Mouse (Mus musculus) adrenal gland, postnatal 0 days (tissue): ENCODE results near the gene Surf6. TPM values are rescaled to one million over a fixed set of nuclear protein-coding genes. Genes with fewer than 3 reads are reported as not detected.

Experiments used
- polyA plus RNA-seq: library from polyadenylated mRNA; unstranded; fragments of >200 nt; fragmentation: Nextera tagmentation; extraction: Ambion mirVana; gene quantifications from 2 replicates; pipeline ENCODE4 v1.2.1, GENCODE M21; 2015

The Surf6 gene
- polyA plus RNA-seq: 13.0 and 15.4 TPM in 2 replicates

DNA sequence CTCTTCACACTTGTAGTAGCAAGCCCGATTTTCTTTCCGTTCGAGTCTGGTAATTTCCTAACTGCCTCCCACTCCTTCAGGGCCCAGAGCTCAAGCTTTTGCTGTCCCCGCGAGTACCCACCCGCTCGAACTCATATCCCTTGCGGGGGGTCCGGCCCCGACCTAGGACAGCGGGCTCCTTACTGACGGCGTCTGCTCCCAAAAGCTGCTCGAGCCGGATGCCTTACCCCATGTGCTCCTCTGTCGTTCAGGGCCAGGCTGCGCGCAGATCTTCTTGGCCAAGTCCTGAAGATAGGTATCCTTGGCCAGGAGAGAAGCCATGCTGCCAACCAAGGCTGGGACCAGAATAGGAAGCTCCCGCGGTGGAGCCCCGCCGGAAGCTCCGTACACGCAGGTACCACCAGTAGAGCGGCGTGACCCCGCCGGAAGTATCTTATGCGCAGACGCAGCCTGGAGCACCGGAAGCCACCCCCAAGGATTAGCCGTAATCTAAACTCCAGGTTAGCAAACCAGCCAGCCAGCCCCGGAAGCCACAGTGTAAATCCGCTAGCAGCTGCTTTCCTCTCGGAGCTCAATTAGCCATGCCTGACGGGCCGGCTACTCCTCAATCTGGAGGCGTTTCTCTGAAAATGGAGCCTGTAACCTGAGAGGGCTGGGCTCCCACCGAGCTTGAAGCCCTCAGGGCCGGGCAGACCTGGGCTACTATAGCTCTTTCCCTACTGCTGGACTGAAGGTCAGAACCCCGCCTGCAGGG is at the start of gene Surf6:
Surf6 (minus strand) TSS at position 413 of the 754 bp plus-strand sequence.

DNA sequence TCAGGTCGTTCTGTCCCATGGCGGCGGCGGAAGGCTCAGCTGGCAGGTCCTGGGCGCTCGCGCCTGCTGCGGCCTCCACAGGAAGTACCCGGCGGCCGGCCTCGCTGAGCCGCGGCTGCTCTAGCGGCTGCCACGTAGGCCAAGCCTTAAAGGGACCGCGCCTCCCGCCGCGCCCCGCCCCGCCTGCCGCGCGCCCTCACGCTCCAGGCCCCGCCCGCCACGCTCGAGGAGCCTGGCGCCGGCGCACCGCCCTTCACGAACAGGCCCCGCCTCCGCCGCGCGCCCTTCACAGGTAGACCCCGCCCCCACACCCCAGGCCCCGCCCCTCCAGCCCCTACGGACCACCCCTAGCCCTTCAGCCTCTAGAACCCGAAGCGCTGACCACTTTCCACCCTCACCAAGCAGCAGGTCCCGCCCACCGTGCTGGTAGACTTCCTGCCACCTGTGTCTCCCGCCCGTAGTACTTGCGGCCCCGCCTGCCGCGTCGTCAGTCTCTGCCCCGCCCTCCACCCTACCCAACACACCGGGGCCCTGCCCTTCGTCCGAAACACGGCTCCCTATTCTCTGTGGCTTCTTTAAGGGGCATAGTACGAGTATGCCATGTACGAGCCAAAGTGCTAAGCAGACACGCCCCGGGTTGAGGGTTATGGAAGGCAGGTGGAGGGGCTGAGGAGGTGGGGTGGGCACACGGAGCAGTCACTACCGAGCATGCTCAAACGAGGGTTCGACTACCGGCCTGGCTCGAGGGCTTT is 30.8 kb upstream of the Surf6 start, which contains the start of the genes Surf4 and Stkld1:
Surf4 (minus strand) TSS at position 625 of the 752 bp plus-strand sequence.
Stkld1 (plus strand) TSS at position 744 of the 752 bp plus-strand sequence.

DNA sequence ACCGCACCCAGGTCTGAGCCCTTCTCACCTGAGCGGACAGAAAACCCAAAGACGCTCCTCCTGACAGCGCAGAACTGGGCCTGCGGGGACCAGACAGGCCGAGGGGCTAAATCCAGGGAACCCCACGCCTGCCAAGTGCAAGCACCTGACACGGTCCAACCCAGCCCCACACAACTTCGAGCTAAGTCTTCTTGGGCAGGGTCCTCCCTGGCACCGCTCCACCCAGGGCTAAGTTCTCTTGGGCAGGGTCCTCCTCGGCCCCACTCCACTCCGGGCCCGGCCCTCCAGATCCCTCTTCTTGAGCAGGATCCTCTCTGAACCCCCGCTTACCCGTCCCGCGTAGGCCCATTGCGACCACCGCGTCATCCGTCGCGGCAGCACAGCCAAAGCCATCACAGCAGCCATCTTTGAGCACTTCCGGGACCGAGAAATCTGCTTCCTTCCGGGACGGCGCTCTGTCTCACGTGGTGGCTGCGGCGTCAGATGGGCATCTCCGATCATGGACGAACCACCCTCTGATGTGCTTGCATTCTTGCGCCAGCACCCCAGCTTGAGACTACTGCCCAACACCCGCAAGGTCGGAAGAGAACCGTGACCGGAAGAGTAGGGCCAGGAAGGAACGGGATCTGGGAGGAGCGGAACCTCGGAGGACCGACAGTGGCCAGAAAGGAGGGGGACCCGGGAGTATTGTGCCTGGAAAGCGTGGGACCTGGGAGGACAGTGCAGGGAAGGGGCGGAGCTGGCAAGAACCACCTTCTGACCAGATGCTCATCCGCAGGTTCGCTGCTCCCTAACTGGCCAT is 13.4 kb upstream of the Surf6 start, which contains the start of the genes Surf2 and Surf1:
Surf2 (plus strand) TSS at position 441 of the 802 bp plus-strand sequence.
Surf1 (minus strand) TSS at position 604 of the 802 bp plus-strand sequence.

DNA sequence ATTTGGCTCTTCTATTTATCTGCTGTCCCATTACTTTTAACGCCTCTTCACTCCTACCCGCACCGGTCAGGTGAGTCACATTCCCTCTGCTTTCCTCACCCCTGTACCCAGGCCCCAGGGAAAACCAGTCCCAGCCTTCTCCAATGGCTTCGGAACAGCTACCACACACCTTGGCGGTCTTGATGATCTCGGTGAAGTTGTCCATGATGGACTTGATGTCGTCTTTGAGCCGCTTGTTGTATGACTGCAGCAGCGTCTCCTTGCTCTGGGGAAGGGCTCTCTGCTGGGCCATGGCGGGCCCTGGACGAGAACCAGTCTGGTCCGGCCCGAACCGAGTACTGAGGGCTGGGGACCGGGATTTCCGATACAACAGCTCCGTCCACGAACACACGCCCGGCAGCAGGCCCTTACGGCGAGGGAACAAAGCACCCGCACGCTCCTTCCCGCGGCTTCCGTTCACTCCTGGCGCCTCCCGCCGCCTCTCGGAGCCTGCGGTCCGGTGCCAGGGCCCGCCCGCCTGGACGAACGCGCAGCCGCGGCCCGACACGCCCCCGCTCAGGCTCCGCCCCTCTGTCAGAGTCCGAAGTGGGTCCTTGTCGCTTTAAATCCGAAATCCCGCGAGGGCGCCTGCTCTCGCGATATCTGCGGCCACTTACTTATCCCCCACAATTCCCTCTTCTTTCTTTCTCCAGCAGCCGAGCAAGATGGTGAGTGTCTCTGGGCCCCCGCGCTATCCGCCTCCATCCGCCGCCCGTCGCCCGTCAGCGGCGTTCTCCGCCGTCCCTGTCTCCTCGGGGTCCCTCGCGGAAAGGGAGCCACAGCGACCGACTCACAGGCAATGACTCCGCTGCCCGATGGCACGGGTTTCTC is 7.7 kb upstream of the Surf6 start, which contains the start of the genes Med22 and Rpl7a:
Med22 (minus strand) TSS at position 554 of the 870 bp plus-strand sequence.
Rpl7a (plus strand) TSS at position 641 of the 870 bp plus-strand sequence.

DNA sequence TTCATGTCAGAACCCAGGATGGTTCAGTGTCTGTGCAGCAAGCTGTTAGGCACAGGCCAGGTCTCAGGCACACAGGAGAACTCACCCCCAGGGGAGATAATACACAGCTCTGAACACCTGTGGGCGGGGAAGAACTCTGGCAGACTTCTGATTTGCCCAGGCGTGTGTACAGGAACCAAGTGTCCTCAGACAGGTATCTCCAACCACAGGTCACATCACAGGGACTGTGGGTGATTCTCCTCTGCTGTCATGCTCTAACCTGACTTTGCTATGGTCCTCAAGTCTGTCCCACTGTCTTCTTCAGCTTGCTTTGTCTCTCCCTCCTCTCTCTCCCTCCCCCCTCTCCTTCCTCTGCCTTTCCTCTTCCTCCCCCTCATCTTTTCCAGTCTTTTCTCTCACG is 37.8 kb downstream of the Surf6 start, which contains the start of gene Abo:
Abo (minus strand) TSS at position 101 of the 400 bp plus-strand sequence.

Other genes with a start within 250 kb of the Surf6 start
- not detected in 2 replicates for gene Lcn4, start 231.6 kb downstream of the Surf6 start, polyA plus RNA-seq
- not detected in 2 replicates for gene Abo, start 37.9 kb downstream of the Surf6 start, polyA plus RNA-seq
- 34.2 and 35.7 TPM in 2 replicates for gene Med22, start 7.8 kb upstream of the Surf6 start, polyA plus RNA-seq
- 413 and 440 TPM in 2 replicates for gene Rpl7a, start 7.9 kb upstream of the Surf6 start, polyA plus RNA-seq
- 41.6 and 57.7 TPM in 2 replicates for gene Surf2, start 13.5 kb upstream of the Surf6 start, polyA plus RNA-seq
- 95.5 and 103 TPM in 2 replicates for gene Surf1, start 13.7 kb upstream of the Surf6 start, polyA plus RNA-seq
- 122 and 190 TPM in 2 replicates for gene Surf4, start 31.0 kb upstream of the Surf6 start, polyA plus RNA-seq
- gene Stkld1, start 31.2 kb upstream of the Surf6 start, polyA plus RNA-seq: 0.15 TPM in 1 of 2 replicates, not detected in the other
- 18.0 and 23.2 TPM in 2 replicates for gene Rexo4, start 61.5 kb upstream of the Surf6 start, polyA plus RNA-seq
- 0.17 and 0.20 TPM in 2 replicates for gene Adamts13, start 70.5 kb upstream of the Surf6 start, polyA plus RNA-seq
- gene Cacfd1, start 107.0 kb upstream of the Surf6 start, polyA plus RNA-seq: 34.2 and 43.9 TPM in 2 replicates
- 1.5 and 2.3 TPM in 2 replicates for gene Slc2a6, start 125.1 kb upstream of the Surf6 start, polyA plus RNA-seq
- gene Mymk, start 169.3 kb upstream of the Surf6 start, polyA plus RNA-seq: 0.14 and 0.54 TPM in 2 replicates
- 2.6 and 3.5 TPM in 2 replicates for gene Adamtsl2, start 176.5 kb upstream of the Surf6 start, polyA plus RNA-seq
- gene Fam163b, start 239.6 kb upstream of the Surf6 start, polyA plus RNA-seq: 3.1 and 5.9 TPM in 2 replicates